Mouse (Mus musculus): ENCODE results near the gene Gm21828.
"Not testable (repeated sequence)": the region's sequence is repeated elsewhere in the genome, so short reads cannot be mapped to it uniquely, and the experiment has no call there.

Gm21828 gene

DNA sequence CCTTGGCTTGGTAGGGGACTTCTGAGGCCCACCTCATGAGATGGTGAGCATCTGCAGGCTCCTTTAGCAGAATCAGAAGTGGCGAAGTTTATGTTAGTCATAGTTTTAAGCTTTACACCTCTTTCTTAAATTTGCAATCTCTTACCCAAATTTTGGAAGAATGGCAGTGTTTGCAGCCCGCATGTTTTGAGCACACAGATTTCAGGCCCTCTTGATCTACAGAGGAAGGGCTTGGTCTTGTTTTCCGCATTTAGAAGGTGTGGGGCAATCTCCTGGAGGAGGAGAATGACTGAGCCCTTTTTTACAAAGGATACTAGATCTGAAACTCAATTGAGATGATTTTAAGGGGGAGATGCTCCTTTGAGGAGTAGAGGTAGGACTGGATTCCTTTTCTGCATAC, at the start of gene Gm21828:
Gm21828 (minus strand) TSS at position 101 of the 400 bp plus-strand sequence.
- DNase-seq (ENCODE audit: low spot score) = not testable (repeated sequence)

DNA sequence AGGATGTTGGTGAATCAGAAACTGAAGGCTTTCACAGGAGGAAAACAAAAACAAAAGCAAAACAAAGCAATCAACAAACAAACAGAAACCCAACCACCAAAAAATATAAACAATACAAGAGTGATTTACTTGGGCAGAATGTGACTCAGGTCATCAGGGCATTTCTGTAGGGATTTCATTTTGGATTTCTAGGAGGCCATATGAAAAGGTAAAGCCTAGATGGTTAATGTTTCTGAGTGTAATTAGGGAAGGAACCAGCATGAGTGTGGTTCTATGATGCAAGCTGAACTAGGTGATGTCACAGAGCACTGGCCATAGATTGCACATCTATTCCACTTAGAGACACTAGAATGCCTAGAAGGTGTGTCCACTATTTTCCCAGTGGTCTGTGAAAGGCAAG, 28.4 kb upstream of the Gm21828 start, which contains the start of the genes Gm21440 and Gm21454:
Gm21440 (plus strand) TSS at position 301 of the 400 bp plus-strand sequence.
Gm21454 (plus strand) TSS at position 352 of the 400 bp plus-strand sequence.
- DNase-seq (ENCODE audit: low spot score) = not testable (repeated sequence)

Measured in T-cell, adult 2 months (primary cell).